Mouse (Mus musculus) liver, postnatal 0 days (tissue): Measurements from ENCODE around the gene Mknk1.

Experiments used
- CTCF ChIP-seq: sonication (generic); IDR thresholded peaks from 2 replicates; pipeline ENCODE4 v1.5.1; 2016; ENCODE audit warnings: antibody characterized with exemption, low read depth
- EP300 ChIP-seq: IDR thresholded peaks from 2 replicates; pipeline ENCODE4 v1.6.1; 2016; ENCODE audit warnings: antibody characterized with exemption, low read depth, mild to moderate bottlenecking

DNA sequence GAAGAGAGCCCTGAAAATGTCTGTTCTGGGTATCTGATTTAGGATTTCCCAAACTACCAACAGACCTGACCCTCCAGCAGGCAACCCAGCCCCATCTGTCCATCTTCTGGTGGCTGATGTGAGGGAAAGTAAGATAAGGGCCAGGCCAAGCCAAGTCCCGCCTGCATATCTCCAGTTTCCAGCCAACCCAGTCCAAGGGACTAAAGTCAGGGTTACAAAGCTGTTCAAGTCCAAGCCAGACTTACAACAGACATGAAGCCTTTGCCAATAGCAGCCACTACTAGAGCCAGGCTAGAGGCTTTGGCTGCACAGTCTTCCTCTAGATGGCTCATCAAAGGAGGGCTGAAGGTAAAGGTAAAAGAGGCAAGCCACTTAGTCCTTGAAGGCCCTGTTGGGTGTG is 69.0 kb downstream of the Mknk1 start:
- TF ChIP-seq CTCF (no peak), EP300 (no peak)
